Mouse (Mus musculus): ENCODE data around the gene Tnfsf10.

The Tnfsf10 gene

GRCm38 (mm10) chr3:27306815-27307214 is 10.0 kb upstream of the Tnfsf10 start:
- no peak for DNase-seq (ENCODE audit: low spot score in 2 of 2)

GRCm38 (mm10) chr3:27310973-27311372 is 5.9 kb upstream of the Tnfsf10 start:
- DNase-seq (ENCODE audit: low spot score in 2 of 2), result no peak

GRCm38 (mm10) chr3:27311475-27311874 is 5.4 kb upstream of the Tnfsf10 start:
- no peak for DNase-seq (ENCODE audit: low spot score in 2 of 2)

GRCm38 (mm10) chr3:27314506-27315164 is 2.2 kb upstream of the Tnfsf10 start:
- DNase-seq (ENCODE audit: low spot score in 2 of 2), result peak; percentile 8 to 33

GRCm38 (mm10) chr3:27317288-27318024 is 628 bp downstream of the Tnfsf10 start:
- DNase-seq (ENCODE audit: low spot score in 2 of 2), result no peak

GRCm38 (mm10) chr3:27319650-27320049 is 2.8 kb downstream of the Tnfsf10 start:
- DNase-seq (ENCODE audit: low spot score in 2 of 2), result no peak

- no peak for DNase-seq (ENCODE audit: low spot score in 2 of 2)
These were observed 4.0 kb downstream of the Tnfsf10 start for GRCm38 (mm10) chr3:27320613-27321495.

GRCm38 (mm10) chr3:27322591-27322990 is 5.8 kb downstream of the Tnfsf10 start:
- DNase-seq (ENCODE audit: low spot score in 2 of 2), result no peak

- DNase-seq (ENCODE audit: low spot score in 2 of 2), result no peak
These were observed 6.7 kb downstream of the Tnfsf10 start for GRCm38 (mm10) chr3:27323551-27323950.

GRCm38 (mm10) chr3:27326633-27327191 is 9.9 kb downstream of the Tnfsf10 start:
- DNase-seq (ENCODE audit: low spot score in 2 of 2), result no peak

GRCm38 (mm10) chr3:27330706-27331105 is 13.9 kb downstream of the Tnfsf10 start:
- DNase-seq (ENCODE audit: low spot score in 2 of 2), result no peak

GRCm38 (mm10) chr3:27338437-27338836 is 21.6 kb downstream of the Tnfsf10 start:
- peak; percentile 20 to 46 for DNase-seq (ENCODE audit: low spot score in 2 of 2)

GRCm38 (mm10) chr3:27338887-27339286 is 22.1 kb downstream of the Tnfsf10 start:
- no peak for DNase-seq (ENCODE audit: low spot score in 2 of 2)

GRCm38 (mm10) chr3:27340757-27341156 is 23.9 kb downstream of the Tnfsf10 start:
- no peak for DNase-seq (ENCODE audit: low spot score in 2 of 2)

GRCm38 (mm10) chr3:27342462-27342861 is 25.6 kb downstream of the Tnfsf10 start:
- DNase-seq (ENCODE audit: low spot score in 2 of 2), result no peak

GRCm38 (mm10) chr3:27345526-27345925 is 28.7 kb downstream of the Tnfsf10 start:
- DNase-seq (ENCODE audit: low spot score in 2 of 2), result peak; percentile 64 to 86

- no peak for DNase-seq (ENCODE audit: low spot score in 2 of 2)
These were observed 31.6 kb downstream of the Tnfsf10 start for GRCm38 (mm10) chr3:27348462-27348861.

GRCm38 (mm10) chr3:27351105-27351504 is 34.3 kb downstream of the Tnfsf10 start:
- DNase-seq (ENCODE audit: low spot score in 2 of 2), result no peak

- no peak for DNase-seq (ENCODE audit: low spot score in 2 of 2)
These were observed 42.4 kb downstream of the Tnfsf10 start for GRCm38 (mm10) chr3:27359100-27359720.

GRCm38 (mm10) chr3:27370125-27370524 is 53.3 kb downstream of the Tnfsf10 start:
- peak in 1 of 2 experiments; percentile 36 for DNase-seq (ENCODE audit: low spot score in 2 of 2)

GRCm38 (mm10) chr3:27370582-27371275 is 53.9 kb downstream of the Tnfsf10 start:
- no peak for DNase-seq (ENCODE audit: low spot score in 2 of 2)

All from thymus, postnatal 10 days (tissue).